Mouse (Mus musculus) liver, postnatal 0 days (tissue): ENCODE results near the gene Sytl1.

Experiments
- CTCF ChIP-seq: sonication (generic); IDR thresholded peaks from 2 replicates; pipeline ENCODE4 v1.5.1; 2016; ENCODE audit warnings: antibody characterized with exemption, low read depth
- EP300 ChIP-seq: IDR thresholded peaks from 2 replicates; pipeline ENCODE4 v1.6.1; 2016; ENCODE audit warnings: antibody characterized with exemption, low read depth, mild to moderate bottlenecking

- TF ChIP-seq CTCF (no peak), EP300 (no peak)
Observed at GRCm38 (mm10) chr4:133251214-133251613, 11.7 kb downstream of the Sytl1 start.
